Mouse (Mus musculus): ENCODE data around the gene Usp12. TPM values are rescaled to one million over a fixed set of nuclear protein-coding genes. Genes with fewer than 3 reads are reported as not detected.

Gene Usp12
- polyA plus RNA-seq, 1 experiment from 2014 or later = 13.2 TPM

DNA sequence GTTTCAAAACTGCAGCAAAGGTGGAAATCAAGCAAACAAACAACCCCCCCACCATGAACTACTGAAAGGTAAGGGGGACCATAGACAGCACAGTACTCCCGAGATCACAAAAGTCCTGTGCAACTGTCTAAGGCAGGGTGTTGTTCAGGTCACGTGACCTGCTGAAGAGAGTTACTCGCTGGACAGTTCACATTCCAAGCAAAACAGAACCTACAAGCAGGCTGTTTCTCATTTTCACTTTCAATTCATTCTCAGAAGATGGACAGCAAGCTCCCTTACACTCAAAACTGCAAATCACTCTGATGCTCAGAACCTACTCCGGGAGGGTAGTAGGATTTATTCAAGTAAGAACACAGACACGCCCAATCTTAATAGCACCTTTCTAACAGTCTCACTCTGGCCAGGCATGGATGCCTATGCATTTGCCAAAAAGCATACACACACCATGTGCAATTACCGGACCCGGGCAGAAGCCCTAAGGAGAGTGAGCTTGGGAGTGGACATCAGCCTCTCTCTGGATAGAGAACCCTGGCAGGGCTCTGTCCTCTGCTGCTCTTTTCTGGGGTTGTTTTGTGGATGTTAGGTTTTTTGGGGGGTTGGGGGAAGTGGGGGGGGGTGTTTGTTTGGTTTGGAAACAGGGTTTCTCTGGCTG is 2.5 kb downstream of the Usp12 start:
- Histone ChIP-seq H3K27ac (no peak overlapping the region), H3K4me1 (peaks cover 39% of the 10 kb centered on the region), H3K27me3 (ENCODE audit: poor library complexity, severe bottlenecking) (no peaks in the 10 kb centered on the region), H3K9me3 (no peaks in the 10 kb centered on the region), H3K36me3 (replicated peaks) (no peaks in the 10 kb centered on the region), H3K4me3 (no peak overlapping the region)
- WGBS = 81% methylated on average over 7 of the region's 7 CpGs
- no peak for DNase-seq (ENCODE audit: extremely low spot score, low spot score)

DNA sequence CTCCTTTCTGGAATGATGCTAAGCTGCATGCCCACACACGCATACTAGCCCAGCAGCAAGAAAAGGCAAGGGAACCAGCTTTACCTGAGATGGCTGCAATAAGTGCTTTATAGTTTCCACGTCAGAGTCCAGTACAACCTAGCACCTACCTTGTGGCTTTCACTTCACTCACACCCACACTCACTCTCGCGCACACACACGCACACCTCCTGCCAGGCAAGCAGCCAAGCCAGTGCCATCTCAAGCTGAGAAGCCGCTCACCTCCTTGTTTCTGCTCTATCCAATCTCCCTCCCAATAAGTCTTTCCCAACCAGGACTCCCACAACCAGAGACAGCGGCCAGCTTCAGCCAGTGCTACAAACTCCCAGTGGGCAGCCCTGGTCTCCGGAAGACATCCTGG is 3.9 kb downstream of the Usp12 start:
- 85% methylated on average over 8 of the region's 8 CpGs for WGBS
- DNase-seq (ENCODE audit: extremely low spot score, low spot score) = no peak
- peaks cover 39% of the 10 kb centered on the region for H3K4me1 ChIP-seq

DNA sequence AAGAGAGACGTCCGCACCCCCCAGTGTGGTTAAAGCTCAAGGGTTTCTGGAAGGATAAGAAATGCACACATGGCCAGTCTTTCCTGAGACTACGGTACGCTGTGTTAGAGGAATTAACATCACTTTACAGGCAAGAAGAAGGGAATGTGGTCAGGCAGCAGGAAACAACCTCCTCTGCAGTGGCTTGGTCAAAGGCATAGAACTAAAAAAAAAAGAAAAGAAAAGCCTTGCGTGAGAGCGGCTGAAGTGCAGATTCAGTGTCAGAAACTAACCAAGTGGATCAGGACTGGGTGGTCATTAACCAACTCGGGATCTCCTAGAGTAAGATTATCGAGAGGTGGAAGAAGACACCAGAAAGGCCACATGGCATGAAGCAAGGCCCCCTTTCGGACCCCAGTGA is 5.4 kb downstream of the Usp12 start:
- DNase-seq (ENCODE audit: extremely low spot score, low spot score) = no peak
- H3K36me3 ChIP-seq (replicated peaks) = no peaks in the 10 kb centered on the region
- no peaks in the 10 kb centered on the region for H3K27me3 ChIP-seq (ENCODE audit: poor library complexity, severe bottlenecking)
- no peak overlapping the region for H3K27ac ChIP-seq
- H3K4me3 ChIP-seq = no peak overlapping the region
- WGBS = 90% methylated on average over 9 of the region's 9 CpGs
- H3K9me3 ChIP-seq = no peaks in the 10 kb centered on the region
- peaks cover 37% of the 10 kb centered on the region for H3K4me1 ChIP-seq

More for the DNA sequence above, 3.9 kb downstream of the Usp12 start:
- Histone ChIP-seq H3K27ac (no peak overlapping the region), H3K36me3 (replicated peaks) (no peaks in the 10 kb centered on the region), H3K4me3 (no peak overlapping the region), H3K27me3 (ENCODE audit: poor library complexity, severe bottlenecking) (no peaks in the 10 kb centered on the region), H3K9me3 (no peaks in the 10 kb centered on the region)

- Histone ChIP-seq H3K4me3 (no peak overlapping the region), H3K36me3 (replicated peaks) (peaks cover 5% of the 10 kb centered on the region), H3K4me1 (peaks cover 10% of the 10 kb centered on the region), H3K27me3 (ENCODE audit: poor library complexity, severe bottlenecking) (no peaks in the 10 kb centered on the region), H3K27ac (no peak overlapping the region), H3K9me3 (no peaks in the 10 kb centered on the region)
- no peak for DNase-seq (ENCODE audit: extremely low spot score, low spot score)
- WGBS = 91% methylated on average over 8 of the region's 8 CpGs
Observed at GRCm38 (mm10) chr5:146786123-146786522, 8.7 kb downstream of the Usp12 start.

DNA sequence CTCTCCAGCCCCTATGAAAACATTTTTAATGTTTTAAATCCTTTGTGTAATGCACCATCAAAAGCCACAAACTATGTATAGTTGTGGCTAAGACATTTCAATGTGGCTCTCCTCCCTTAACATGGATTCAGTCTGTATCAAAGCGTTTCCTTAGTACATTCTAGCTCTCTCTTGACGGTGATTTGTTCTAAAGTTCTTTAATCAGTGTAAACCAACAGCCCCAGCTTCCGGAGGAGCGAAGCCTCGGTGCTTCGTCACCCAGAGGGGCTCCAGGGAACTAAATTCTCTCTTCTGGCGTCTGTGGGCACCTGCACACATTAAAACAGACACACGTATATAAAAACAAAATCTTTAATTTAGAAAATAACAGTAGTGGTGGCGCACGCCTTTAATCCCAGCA is 10.9 kb downstream of the Usp12 start:
- Histone ChIP-seq H3K4me1 (peaks cover 4% of the 10 kb centered on the region; the same call in 1 of the 2 replicates), H3K27me3 (ENCODE audit: poor library complexity, severe bottlenecking) (no peaks in the 10 kb centered on the region), H3K4me3 (no peak overlapping the region), H3K36me3 (replicated peaks) (peaks cover 5% of the 10 kb centered on the region), H3K27ac (no peak overlapping the region), H3K9me3 (no peaks in the 10 kb centered on the region)
- 95% methylated on average over 10 of the region's 10 CpGs for WGBS
- DNase-seq (ENCODE audit: extremely low spot score, low spot score) = no peak

DNA sequence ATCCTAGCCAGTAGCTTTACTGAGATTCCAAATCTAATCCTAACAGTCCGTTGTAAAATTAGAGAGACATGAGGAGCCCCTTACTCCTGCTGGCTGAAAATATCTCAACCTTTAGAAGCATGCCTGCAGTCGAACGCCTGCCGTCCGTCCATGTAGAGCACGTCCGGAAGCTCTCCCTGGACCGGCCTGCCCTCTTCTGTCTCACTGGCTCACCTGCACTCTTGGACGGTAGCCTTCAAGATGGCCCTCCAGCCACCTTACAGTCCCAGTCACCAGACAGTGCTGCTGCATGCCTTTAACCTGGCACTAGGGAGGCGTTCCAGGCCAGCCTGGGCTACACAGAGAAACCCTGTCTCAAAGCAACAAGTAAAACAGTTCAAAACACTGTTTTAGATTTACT is 11.5 kb downstream of the Usp12 start:
- Histone ChIP-seq H3K27ac (no peak overlapping the region), H3K4me1 (peaks cover 4% of the 10 kb centered on the region; the same call in 1 of the 2 replicates), H3K27me3 (ENCODE audit: poor library complexity, severe bottlenecking) (no peaks in the 10 kb centered on the region), H3K9me3 (no peaks in the 10 kb centered on the region), H3K36me3 (replicated peaks) (peaks cover 5% of the 10 kb centered on the region), H3K4me3 (no peak overlapping the region)
- DNase-seq (ENCODE audit: extremely low spot score, low spot score) = no peak
- WGBS = 93% methylated on average over 10 of the region's 10 CpGs

DNA sequence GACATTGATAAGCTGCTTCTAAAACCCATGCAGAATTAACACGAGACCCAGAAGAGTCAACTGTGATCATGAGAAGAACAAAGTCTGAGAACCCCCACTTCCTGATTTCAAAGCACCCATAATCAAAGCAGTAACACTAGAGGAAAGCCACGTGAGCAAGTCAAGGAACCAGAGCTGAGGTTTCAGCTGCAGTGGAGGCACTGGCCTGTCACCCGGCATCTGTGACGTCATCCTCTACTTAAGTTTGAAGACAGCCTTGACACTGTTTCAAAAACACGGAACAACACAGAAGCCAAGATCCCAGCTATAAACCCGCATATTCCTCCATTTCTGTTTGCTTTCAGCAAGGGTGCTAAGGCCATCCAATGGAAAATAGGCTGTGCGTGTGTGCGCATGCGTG is 13.1 kb downstream of the Usp12 start:
- Histone ChIP-seq H3K4me1 (peaks cover 4% of the 10 kb centered on the region; the same call in 1 of the 2 replicates), H3K36me3 (replicated peaks) (peaks cover 9% of the 10 kb centered on the region), H3K27ac (no peak overlapping the region), H3K4me3 (no peak overlapping the region), H3K9me3 (no peaks in the 10 kb centered on the region), H3K27me3 (ENCODE audit: poor library complexity, severe bottlenecking) (no peaks in the 10 kb centered on the region)
- no peak for DNase-seq (ENCODE audit: extremely low spot score, low spot score)
- 89% methylated on average over 9 of the region's 9 CpGs for WGBS

DNA sequence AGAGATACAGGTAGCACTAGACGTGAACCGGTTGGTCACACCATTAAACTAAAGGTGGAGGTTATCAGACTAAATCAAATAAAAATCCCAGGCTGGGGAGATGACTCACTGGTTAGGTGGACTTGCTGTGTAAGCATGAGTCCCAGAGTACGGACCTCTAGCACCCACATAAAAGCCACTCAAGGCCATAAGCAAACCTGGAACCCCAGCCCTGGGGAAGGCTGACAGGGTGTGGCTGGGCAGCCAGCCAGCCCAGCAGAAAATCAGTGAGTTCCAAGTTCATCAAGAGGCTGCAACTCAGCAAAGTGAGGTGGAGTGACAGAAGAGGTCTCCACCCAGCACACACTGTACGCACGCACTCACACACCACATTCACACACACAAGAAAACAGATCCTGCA is 14.9 kb downstream of the Usp12 start:
- H3K27me3 ChIP-seq (ENCODE audit: poor library complexity, severe bottlenecking) = no peaks in the 10 kb centered on the region
- peaks cover 4% of the 10 kb centered on the region; the same call in 1 of the 2 replicates for H3K4me1 ChIP-seq
- no peak overlapping the region for H3K27ac ChIP-seq
- no peak overlapping the region for H3K4me3 ChIP-seq
- peaks cover 3% of the 10 kb centered on the region; the same call in 1 of the 2 replicates for H3K9me3 ChIP-seq
- 94% methylated on average over 5 of the region's 5 CpGs for WGBS
- DNase-seq (ENCODE audit: extremely low spot score, low spot score) = no peak
- H3K36me3 ChIP-seq (replicated peaks) = peaks cover 15% of the 10 kb centered on the region

DNA sequence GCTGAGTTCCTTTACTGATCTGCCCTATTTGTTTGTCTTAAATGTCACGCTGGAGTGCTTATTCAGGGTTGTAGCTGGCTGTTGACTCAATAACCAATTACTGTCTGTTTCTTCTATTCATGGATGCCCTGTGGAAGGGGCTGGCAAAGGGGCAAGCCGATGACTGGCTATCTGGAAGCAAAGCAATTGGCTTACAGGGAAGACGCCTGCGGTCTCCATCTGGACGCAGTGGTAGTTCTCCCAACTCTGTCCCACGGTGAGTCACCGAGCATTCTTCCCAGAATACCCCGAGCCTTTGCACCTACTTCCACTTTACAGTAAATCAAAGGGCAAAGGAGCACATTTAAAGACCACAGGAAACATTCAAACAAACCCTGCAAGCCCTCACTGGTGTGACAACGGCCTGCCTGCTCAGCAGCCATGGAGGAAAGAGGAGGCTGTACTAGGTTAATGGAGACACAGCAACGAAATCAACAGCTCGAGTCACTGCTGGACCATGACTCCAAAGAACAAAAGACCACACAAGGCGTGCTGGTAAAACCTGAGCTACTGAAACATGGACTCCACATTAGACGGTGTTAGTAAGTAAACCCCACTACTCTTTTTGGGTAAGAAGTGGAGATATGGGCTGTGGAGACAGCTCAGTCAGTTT is 17.7 kb downstream of the Usp12 start:
- H3K36me3 ChIP-seq (replicated peaks) = peaks cover 23% of the 10 kb centered on the region
- H3K27ac ChIP-seq = no peak overlapping the region
- H3K27me3 ChIP-seq (ENCODE audit: poor library complexity, severe bottlenecking) = no peaks in the 10 kb centered on the region
- no peak overlapping the region for H3K4me3 ChIP-seq
- 91% methylated on average over 13 of the region's 13 CpGs for WGBS
- peaks cover under 1% of the 10 kb centered on the region for H3K4me1 ChIP-seq
- no peak for DNase-seq (ENCODE audit: extremely low spot score, low spot score)
- peaks cover 7% of the 10 kb centered on the region; the same call in 1 of the 2 replicates for H3K9me3 ChIP-seq

- no peaks in the 10 kb centered on the region for H3K27me3 ChIP-seq (ENCODE audit: poor library complexity, severe bottlenecking)
- H3K4me1 ChIP-seq = peaks cover 21% of the 10 kb centered on the region
- H3K4me3 ChIP-seq = no peak overlapping the region
- peaks cover 36% of the 10 kb centered on the region for H3K36me3 ChIP-seq (replicated peaks)
- peaks cover 7% of the 10 kb centered on the region; the same call in 1 of the 2 replicates for H3K9me3 ChIP-seq
- 62% methylated on average over 11 of the region's 11 CpGs for WGBS
- DNase-seq (ENCODE audit: extremely low spot score, low spot score) = no peak
- no peak overlapping the region for H3K27ac ChIP-seq
Observed at GRCm38 (mm10) chr5:146771982-146772381, 22.8 kb downstream of the Usp12 start.

- H3K27ac ChIP-seq = no peak overlapping the region
- 77% methylated on average over 15 of the region's 15 CpGs for WGBS
- no peak overlapping the region for H3K4me3 ChIP-seq
- peaks cover 43% of the 10 kb centered on the region for H3K36me3 ChIP-seq (replicated peaks)
- no peak for DNase-seq (ENCODE audit: extremely low spot score, low spot score)
- no peaks in the 10 kb centered on the region for H3K27me3 ChIP-seq (ENCODE audit: poor library complexity, severe bottlenecking)
- peaks cover 6% of the 10 kb centered on the region; the same call in 1 of the 2 replicates for H3K9me3 ChIP-seq
- H3K4me1 ChIP-seq = peaks cover 21% of the 10 kb centered on the region
Observed at GRCm38 (mm10) chr5:146770002-146770848, 24.6 kb downstream of the Usp12 start.

GRCm38 (mm10) chr5:146765791-146766190 is 29.0 kb downstream of the Usp12 start:
- H3K9me3 ChIP-seq = no peaks in the 10 kb centered on the region
- H3K27me3 ChIP-seq (ENCODE audit: poor library complexity, severe bottlenecking) = no peaks in the 10 kb centered on the region
- no peak for DNase-seq (ENCODE audit: extremely low spot score, low spot score)
- no peak overlapping the region for H3K4me3 ChIP-seq
- peaks cover 13% of the 10 kb centered on the region for H3K4me1 ChIP-seq
- 96% methylated on average over 5 of the region's 5 CpGs for WGBS
- no peak overlapping the region for H3K27ac ChIP-seq
- peaks cover 58% of the 10 kb centered on the region for H3K36me3 ChIP-seq (replicated peaks)

- H3K36me3 ChIP-seq (replicated peaks) = peaks cover 61% of the 10 kb centered on the region
- WGBS = 80% methylated on average over 6 of the region's 6 CpGs
- H3K27me3 ChIP-seq (ENCODE audit: poor library complexity, severe bottlenecking) = no peaks in the 10 kb centered on the region
- H3K27ac ChIP-seq = no peak overlapping the region
- no peak for DNase-seq (ENCODE audit: extremely low spot score, low spot score)
- H3K4me1 ChIP-seq = no peaks in the 10 kb centered on the region
- no peak overlapping the region for H3K4me3 ChIP-seq
- no peaks in the 10 kb centered on the region for H3K9me3 ChIP-seq
Observed at GRCm38 (mm10) chr5:146759159-146759558, 35.6 kb downstream of the Usp12 start.

All from forebrain, embryonic 10.5 days (tissue).